ENCODE assay signal across 10 mouse cellular contexts in the genomic region with DNA sequence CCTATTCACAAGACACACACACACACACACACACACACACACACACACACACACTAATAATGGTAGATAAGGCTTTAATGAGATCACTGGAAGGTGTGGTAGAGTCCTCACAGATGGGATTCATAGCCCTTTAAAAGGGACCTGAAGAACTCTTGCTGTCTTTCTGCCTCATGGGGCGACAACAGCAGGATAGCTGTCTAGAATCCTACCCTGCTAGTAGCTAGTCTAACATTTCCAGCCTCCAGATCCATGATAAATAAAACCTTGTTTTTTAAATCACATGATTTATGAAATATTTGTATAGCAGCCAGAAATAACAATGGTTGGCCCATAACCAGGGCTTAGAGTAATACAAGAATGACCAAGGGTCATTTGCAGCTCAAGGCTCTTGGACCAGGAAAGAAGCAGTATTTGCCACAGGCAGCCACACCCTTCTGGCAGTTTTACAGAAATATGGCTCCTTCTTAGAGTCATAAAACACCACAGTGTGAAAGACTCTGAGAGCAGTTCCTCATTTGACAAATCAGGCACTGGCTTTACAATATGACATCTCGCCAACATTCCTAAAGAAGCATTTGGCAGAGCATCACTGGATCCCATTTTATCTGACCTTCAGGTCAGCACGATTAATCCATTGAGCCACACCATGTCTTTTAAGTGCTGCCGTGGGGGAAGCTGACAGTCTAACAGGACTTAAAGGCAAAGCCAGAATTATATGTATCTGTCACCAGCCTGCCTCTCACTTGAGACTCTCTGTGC.
A peak's percentile ranks its signal among the peaks of the same experiment; 100 is the strongest.
DNase-seq lines count a peak whose midpoint lies in the region; ATAC-seq lines count a peak whose summit lies in the region.
"Had no signal": no experiment of that assay in that cellular context is flagged by ENCODE, and none has a peak within 500 bp of the region (broad histone marks: within the 10 kb centered on the region; RNA-seq: fewer than 3 reads in every experiment).

No protein-coding gene starts in this region.

- 36% methylated on average over 4 of the region's 4 CpGs for WGBS in lung, embryonic 15.5 days
- 81% methylated on average over 4 of the region's 4 CpGs for whole genome bisulfite sequencing in hindbrain, embryonic 11.5 days

- DNase-seq in adrenal gland, adult 8-10 months: peak; percentile 4
- no peak for DNase-seq in adrenal gland, postnatal 4 days (ENCODE audit: low spot score in 2 of 2)
- DNase-seq in urinary bladder, postnatal 14 days (ENCODE audit: low spot score): peak; percentile 3
- DNase-seq in urinary bladder, adult 18-20 months (ENCODE audit: low spot score in 2 of 2): no peak
- DNase-seq in layer of hippocampus, postnatal 14 days (ENCODE audit: low spot score in 2 of 2): no peak
- DNase-seq in embryo, embryonic 11 days: no peak
- no peak for DNase-seq in hindbrain, embryonic 11.5 days (ENCODE audit: low spot score)
- DNase-seq: right cerebral cortex, postnatal 4 days had no signal

- H3K9ac ChIP-seq in lung, embryonic 15.5 days: no peak overlapping the region
- no peak overlapping the region for H3K9ac ChIP-seq in hindbrain, embryonic 11.5 days (ENCODE audit: low read depth, low read length)
- H3K9ac ChIP-seq: hindbrain, embryonic 13.5 days had no signal

- H3K27me3 ChIP-seq in lung, embryonic 15.5 days: no peaks in the 10 kb centered on the region
- no peaks in the 10 kb centered on the region for H3K27me3 ChIP-seq in hindbrain, embryonic 11.5 days (ENCODE audit: control insufficient read depth, insufficient read depth, low read length)
- H3K27me3 ChIP-seq: hindbrain, embryonic 13.5 days had no signal

- H3K4me2 ChIP-seq in lung, embryonic 15.5 days: no peak overlapping the region
- no peak overlapping the region for H3K4me2 ChIP-seq in hindbrain, embryonic 11.5 days (replicated peaks; ENCODE audit: low read depth, low read length)
- H3K4me2 ChIP-seq: hindbrain, embryonic 13.5 days had no signal

- H3K4me1 ChIP-seq in lung, embryonic 15.5 days: peaks cover 6% of the 10 kb centered on the region; the same call in 1 of the 2 replicates
- H3K4me1 ChIP-seq in hindbrain, embryonic 11.5 days (replicated peaks; ENCODE audit: control insufficient read depth, insufficient read depth, low read length): no peaks in the 10 kb centered on the region

- no peak overlapping the region for H3K27ac ChIP-seq in lung, embryonic 15.5 days
- H3K27ac ChIP-seq in hindbrain, embryonic 11.5 days (ENCODE audit: low read depth, low read length): no peak overlapping the region

- no peak overlapping the region for H3K4me3 ChIP-seq in lung, embryonic 15.5 days
- no peak overlapping the region for H3K4me3 ChIP-seq in hindbrain, embryonic 11.5 days (ENCODE audit: low read depth, low read length)
- H3K4me3 ChIP-seq: hindbrain, embryonic 13.5 days had no signal

- no peaks in the 10 kb centered on the region for H3K9me3 ChIP-seq in lung, embryonic 15.5 days
- no peaks in the 10 kb centered on the region for H3K9me3 ChIP-seq in hindbrain, embryonic 11.5 days (ENCODE audit: control insufficient read depth, low read length)
- H3K9me3 ChIP-seq: hindbrain, embryonic 13.5 days had no signal

- peak; percentile 92 for ATAC-seq in lung, embryonic 15.5 days (ENCODE audit: borderline replicate concordance, extremely low read depth, low FRiP score, low TSS enrichment)
- no peak for ATAC-seq in hindbrain, embryonic 11.5 days (ENCODE audit: low FRiP score)

- no peaks in the 10 kb centered on the region for H3K36me3 ChIP-seq in lung, embryonic 15.5 days
- H3K36me3 ChIP-seq in hindbrain, embryonic 11.5 days (ENCODE audit: control insufficient read depth, insufficient read depth, low read length): no peaks in the 10 kb centered on the region
- H3K36me3 ChIP-seq: hindbrain, embryonic 13.5 days had no signal

Comparison
In these comparisons a context has a peak if more than half of its experiments do, and no peak if none do; other contexts are left out.
1. DNase-seq: peak in adrenal gland, adult 8-10 months (single experiment) and urinary bladder, postnatal 14 days (single experiment); none in adrenal gland, postnatal 4 days (0 of 2), urinary bladder, adult 18-20 months (0 of 2), layer of hippocampus, postnatal 14 days (0 of 2), embryo, embryonic 11 days (single experiment) and hindbrain, embryonic 11.5 days (single experiment).